Mouse (Mus musculus): ENCODE results near the gene Arrdc2.

The Arrdc2 gene

DNA sequence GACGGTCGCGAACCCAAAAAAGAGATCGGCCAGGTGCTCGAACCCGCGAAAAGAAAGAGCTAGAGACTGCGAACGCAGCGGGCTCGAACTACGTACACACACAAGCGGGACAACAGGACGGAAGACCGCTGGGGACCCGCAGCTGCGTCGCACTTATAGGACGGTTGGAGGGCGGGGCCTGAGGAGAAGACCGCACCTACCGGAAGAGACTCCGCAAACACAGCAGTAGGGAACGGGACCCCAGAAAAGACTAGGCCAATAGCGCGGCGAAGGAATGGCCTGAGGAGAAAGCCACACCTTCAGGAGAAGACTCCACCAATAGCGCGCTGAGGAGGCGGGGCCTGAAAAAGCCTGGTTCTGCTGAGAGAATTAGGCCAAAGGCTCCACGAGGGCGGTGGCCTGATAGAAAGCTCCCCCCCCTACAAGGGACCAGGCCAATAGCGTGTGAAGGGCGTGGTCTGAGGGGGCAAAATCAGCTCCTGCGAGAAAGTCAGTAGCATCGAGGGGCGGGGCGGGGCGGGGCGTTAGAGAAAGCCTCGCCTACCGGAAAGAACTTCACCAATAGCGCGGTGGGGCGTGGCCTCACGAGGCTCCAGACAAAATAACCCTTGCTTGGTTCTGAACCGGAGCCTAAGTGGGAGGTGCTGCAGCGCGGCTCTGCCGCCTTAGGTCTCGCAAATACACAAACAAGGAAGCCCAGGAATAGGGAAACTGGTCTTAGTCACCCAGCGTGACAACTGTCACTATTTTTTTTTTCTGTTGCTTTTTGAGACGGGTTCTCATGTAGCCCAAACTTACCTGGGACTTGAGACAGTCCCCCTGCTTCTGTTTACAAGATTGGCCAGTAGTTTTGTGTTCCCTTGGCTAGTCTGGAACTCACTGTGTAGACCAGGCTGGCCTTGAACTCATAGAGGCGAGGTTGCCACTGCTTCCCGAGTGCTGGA is at the start of gene Arrdc2:
Gene Arrdc2 (minus strand): TSS at position 313 of the 944 bp plus-strand sequence.
- DNase-seq = peak; percentile 93

DNA sequence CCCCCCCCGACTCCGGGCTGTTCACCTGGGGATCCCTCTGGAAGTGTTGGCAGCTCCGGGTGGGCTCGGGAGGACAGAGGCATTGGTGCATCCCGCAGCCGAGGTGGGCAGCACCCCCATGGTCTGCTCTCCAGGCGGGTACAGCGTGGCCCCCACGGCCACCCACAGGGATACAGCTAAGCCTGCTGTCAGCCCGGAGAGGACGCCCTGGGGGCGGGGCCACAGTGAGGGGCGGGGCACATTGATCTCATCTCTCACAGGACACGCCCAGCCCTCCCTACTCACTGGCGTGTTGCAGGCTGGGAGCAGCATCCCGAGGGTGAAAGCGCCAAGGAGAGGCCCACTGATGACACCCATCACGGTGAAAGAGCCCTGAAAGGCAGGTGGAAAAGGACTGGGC is 48.1 kb upstream of the Arrdc2 start:
- DNase-seq = no peak

DNA sequence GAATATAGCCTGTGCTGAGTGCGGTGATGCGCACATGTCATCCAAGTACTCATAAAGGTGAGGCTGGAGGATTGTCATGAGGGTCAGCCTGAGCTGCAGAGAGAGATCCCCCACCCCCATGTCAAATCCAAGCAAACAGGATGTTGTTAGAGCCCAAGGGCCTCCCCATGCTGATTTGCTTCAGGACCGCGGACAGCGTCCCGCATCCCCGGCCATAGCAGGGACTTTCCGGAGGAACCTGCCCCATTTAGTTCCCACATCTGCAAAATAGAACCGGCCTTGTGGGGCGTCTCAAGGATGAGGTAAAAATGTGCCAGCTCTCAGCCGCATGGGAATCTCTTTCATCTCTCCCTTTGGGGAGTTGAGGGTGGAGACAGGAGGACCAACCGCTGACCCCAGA is 46.1 kb upstream of the Arrdc2 start:
- no peak for DNase-seq

DNA sequence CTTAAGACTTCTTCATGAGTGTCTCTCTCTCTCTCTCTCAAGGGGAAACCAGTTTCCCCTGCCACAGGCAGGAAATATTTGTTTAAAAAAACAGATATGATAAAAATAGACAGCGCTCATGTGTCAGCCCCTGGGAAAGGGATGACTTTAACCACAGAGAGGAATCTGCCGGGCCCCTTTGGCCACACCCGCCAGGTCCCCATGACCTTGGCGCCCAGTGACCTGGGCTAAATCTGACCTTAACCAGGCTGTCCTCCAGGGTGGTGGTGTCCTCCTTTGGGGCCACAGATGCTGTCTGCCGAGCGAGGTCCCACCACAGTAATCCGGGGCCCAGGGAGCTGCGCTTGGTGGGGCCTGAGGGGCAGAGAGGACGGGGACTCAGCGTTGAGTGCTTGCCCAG is 45.2 kb upstream of the Arrdc2 start:
- no peak for DNase-seq

DNA sequence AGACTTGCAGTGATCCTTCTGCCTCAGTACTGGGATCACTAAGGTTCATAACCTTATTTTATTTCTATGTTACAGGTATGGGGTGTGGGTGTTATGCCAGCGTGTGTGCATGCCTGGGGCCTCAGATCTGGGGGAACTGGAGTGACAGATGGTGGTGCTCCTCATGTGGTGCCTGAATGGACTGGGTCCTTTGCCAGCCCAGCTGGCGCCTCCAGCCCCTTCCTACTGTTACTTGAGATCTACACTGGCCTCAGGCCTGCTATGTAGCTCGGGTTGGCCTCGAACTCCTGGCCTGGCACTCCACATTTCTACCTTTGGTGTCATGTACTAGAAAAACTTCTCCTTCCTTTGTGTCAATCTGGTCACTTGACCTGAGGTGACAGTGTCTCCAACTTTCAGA is 44.7 kb upstream of the Arrdc2 start:
- DNase-seq = no peak

DNA sequence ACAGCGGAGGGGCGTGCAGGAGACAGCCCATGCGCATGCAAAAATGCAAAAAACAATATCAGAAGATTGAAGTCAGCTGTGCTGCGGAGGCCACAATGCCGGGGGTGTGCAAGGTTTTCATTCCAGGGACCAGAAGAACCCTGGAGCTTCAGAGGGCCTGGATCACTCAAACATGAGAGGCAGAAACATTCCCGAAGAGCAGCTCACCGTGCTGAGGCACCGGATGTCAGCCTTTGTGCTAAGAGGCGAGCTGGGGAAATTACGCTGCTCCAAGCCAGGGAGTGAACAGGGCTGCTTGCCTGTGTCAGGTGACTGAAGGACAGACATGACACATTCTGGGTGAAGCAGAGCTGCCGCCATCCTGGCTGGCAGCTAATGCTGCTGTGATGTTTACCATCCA is 41.0 kb upstream of the Arrdc2 start:
- DNase-seq = no peak

DNA sequence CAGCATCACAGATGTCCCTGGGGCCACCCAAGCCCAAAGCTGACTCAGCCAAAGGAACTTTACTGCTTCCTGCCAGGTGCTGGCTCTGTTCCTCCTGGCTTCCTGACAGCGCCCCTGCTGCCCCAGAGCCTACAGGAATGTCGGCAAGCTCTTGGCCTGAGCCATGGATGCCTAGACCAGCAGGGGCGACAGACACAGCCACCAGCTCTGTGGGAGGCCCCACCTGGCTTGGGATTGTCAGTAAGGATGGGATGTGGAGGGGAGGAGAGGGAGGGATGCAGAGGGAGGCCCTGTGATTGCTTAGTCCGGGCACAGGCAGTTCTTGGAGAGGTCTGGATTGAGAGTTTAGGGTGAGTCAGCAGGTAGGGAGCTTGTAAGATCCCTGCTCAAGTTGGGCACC is 40.6 kb upstream of the Arrdc2 start:
- no peak for DNase-seq

DNA sequence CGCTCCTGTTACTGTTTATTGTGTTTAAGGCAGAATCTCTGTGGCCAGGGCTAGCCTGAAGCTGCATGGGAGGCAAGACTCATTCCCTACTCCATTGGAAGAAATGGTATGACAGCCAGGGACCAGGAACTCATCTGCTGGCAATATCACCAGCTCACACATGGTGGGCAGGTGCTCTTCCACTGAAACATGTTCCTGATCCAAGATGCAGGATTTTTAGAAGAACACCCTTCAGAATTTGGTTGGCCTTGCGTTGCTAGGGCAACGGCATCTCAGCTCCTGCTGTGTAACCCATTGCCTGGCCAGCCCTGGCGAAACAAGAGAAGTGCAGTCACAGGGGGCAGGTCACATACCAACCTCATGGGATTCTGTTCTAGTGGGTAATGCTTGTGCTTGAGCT is 40.0 kb upstream of the Arrdc2 start:
- no peak for DNase-seq

DNA sequence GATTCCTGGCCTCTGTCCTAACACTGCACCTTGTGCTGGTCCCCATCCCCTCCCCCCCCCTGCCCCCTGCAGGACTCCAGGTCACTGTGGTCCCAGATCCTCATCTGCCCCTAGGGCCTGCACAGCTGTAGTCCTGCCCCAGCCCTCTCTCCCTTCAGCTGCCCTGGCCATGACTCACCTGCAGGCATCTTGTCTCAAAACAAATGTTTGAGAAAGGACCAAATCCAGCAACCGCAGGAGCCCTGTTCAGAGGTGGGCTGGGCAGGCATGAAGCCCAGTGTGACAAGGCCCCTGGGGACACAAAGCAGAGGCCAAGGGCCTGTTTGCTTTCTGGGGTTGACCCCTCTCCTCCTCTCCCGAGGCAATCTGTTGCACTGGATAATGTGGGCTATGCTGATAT is 38.7 kb upstream of the Arrdc2 start:
- no peak for DNase-seq

DNA sequence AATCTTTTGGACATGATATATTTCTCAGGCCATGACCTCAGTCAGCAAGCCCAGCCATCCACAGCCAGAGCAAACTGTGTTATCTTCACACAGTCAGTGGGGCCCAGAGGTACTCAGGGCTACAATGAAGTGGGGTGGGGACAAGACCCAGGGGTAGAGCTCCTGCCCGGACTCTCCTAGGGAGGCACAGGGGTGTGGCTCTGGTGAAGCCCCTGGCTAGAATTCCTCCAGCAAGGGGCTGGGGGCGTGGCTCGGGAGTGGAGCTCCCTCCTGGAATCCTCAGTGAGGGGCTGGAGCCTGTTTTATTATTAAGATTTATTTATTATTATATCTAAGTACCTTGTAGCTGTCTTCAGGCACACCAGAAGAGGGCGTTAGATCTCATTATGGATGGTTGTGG is 36.9 kb upstream of the Arrdc2 start:
- no peak for DNase-seq

DNA sequence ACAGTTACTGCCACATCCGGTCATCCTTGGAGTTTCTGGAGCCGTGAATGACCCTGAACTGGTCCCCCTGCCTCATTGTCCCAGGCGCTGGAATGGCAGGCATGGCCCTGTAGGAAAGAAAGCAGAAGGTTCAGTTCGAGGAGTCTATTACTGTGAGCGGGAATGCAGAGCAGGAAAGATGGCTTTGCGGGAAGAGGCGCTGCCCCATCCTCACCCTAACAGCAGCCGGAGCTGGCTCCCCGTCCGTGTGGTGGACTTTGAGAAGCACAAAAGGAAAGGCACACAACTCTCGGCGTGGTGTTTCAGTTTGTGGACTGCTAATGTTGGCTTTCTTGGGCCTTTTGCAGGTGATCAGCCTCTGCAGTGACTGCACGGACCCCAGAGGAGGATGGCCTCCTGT is 34.9 kb upstream of the Arrdc2 start:
- no peak for DNase-seq

DNA sequence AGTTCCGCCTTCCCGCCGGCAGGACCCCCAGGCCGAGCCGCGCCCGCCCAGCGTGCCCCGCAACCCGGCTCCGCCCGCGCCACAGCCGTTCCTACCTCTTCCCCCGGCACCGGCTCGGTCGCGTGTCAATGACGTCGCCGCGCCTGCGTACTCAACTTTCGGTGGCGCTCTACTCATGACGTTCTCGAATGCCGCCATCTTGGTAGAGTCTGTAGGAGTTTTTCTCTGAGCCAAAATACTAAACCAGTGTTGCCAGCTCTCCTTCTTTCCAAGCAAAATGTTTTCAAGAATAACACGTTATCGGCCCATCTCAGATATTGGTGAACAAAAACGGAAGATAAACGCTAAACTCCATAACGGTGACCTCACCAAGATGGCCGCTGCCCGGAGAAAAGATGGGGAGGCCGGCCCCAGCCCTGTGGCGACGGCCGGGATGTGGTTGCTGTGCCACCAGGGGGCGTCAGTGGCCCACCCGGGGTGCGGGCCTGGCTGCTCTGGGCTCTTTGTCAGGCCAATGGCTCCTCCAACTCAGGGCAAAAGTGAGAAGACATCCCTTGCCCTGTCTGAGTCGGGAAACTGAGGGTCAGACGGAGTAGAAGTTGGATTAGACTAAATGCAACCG is 34.0 kb upstream of the Arrdc2 start, which contains the start of gene Ccdc124:
Gene Ccdc124 (minus strand): TSS at position 572 of the 622 bp plus-strand sequence.
- DNase-seq = peak; percentile 96

DNA sequence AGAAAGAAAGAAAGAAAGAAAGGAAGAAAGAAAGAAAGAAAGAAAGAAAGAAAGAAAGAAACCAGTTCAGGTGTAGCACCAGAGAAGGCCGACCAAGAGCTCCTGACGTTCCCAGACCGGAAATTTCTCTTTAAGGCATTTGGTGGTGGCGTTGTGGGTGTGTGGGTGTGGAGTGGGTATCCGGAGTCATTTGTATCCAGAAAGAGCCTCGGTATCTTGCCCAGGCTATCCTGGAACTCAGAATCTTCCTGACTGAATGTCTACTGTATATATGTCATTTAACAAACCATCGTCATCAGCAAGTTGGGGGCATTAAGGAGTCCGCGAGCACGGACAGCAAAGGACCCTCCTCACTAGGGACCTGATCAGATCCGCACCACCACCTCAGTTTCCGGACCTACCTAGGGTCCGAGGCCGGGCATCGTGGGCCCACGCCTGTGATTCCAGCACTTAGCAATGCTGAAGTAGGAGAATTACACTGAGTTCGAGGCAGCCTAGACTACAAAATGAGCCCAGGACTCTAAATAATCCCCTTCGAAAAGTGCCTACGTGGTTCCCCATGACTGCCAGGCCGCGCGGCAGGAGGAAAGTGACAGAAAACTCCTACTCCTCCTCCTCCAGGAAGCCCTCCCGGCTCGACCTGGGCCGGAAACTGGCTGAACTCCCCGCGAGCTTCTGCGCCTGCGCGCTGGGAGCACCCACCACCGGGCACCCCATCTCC is 33.3 kb upstream of the Arrdc2 start:
- DNase-seq = no peak

DNA sequence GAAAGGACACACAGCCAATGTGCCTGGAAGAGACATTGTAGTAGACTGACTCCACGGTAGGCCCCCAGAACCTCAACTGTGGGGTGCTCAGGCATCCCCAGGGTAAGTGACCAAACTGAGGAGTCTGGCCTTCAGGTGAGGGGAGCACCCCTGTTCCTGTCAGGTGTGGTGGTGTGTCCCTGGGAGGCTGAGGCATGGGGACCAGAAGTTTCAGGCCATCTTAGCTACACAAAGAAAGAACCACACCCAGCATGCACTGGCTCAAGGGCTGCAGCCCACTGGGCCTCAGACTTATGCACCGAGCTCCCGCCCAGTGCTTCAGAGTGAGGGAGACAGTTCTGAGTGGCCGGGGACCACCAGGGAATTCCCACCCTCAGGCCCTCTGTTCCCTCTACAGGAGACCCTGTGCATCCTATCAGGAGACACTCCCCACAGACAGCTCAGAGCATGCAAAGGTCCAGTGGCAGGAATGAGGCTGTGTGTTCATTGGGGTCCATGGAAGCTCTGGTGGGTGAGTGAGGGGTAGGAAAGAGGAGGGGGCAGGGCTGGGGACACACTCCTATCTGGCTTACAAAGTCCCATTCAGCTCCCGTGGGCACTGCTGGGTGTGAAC is 31.8 kb upstream of the Arrdc2 start:
- DNase-seq = no peak

DNA sequence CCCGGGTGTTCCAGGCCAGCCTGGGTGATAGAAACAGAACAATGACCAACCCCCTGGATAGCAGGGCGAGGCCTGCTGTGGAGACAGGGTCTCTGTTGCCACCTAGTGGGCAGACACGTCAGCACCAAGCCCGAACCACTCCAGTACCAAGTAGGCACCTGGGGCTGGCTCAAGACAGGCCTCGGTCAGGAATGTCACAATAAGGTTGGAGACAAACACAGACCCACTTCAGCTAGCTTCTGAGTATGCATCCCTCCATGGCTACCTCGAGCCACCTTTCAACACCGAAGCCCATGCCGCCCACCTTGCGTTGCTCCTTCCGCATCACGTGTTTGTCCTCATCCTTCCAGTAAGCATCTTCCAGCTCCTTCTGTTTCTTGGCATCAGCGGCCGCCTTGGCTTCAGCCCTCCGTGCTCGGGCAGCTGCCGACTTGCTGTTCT is 30.1 kb upstream of the Arrdc2 start:
- DNase-seq = peak; percentile 72

DNA sequence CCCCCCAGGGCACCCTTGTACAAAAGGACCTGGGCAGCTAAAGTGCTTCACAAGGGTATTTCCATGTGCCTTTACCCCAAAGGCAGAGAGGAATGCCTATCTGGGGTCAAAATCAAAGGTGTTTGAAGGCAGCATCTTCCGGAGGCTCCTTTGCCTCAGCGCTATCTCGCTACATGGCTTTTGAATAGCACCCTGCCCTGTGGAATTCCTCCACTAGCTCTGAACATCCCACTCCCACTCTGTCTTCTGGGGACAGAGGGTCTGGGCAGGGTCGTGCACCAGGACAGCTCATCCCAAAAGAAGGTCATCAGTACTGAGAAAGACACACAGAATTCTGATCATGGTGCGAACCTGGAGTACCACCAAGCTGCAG is 29.7 kb upstream of the Arrdc2 start:
- no peak for DNase-seq

DNA sequence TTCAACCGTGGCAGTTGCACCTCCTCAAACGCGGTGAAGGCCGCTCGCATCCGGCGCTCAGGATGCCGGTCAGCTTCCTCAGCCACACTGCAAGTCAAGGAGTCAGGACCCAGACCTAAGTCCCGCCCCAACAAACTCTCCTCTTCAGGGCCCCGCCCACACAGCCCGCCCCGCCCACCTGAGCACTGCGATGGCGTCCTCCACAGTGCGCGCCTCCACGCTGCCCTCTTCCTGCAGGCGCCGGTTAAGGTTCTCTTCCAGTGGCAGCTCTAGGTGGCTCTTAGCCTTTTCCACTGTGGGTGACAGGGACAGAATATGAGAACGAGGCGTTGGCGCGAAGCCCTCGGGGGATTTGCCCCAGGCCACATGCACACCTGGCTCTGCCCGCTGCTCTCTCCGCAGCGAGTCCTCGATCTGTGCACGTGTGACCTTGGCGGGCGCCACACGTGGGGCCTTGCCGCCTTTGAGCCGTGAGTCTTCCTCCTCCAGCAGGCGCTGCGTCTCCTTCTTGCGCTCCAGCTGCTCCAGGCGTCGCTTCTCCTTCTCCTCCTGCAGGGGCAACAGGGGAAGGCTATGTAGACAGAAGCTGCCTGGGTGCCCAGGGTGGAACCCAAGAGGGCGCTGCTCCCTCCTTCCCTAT is 29.2 kb upstream of the Arrdc2 start:
- DNase-seq = no peak

DNA sequence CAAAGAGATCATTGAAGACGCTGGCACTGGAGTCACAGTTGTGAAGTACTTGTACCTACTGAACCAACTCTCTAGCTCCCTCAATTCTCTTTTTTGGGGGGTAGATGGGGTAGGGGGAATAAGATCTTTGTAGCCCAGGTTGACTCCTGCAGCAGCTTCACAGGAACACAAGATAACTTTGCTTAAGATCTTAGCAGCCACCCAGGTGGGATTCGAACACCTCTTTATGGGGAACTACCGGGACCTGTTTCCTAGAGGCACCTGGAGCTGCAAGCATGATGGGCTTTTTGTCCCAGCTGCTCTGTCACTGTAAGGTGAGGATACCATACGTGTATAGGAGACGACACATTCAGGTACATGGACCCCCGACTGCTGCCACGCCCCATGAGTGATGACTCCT is 27.0 kb upstream of the Arrdc2 start:
- no peak for DNase-seq

DNA sequence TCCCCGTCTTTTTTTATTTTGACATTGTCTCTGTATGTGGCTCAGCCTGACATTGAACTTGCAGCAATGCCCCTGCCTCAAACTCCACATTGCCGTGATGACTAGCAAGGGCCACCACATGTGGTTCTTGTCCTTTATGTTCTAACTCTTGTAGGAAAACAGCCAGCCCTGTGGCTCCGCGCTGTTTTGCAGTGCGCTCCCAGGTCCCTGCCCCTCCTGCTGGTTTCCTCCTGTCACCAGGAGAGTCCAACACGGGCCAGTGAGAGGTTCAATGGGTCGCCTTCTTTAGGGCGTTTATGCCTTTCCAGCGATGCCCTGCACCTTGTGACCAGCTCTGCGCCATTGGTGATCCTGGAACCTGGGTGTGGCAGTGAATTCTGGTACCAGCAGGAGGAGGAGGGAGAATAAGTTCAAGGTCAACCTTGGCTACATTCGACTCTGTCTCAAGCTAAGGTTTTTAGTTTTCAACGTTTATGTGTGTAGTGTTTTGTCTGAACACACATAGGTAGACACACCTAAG is 26.5 kb upstream of the Arrdc2 start:
- DNase-seq = peak; percentile 40

DNA sequence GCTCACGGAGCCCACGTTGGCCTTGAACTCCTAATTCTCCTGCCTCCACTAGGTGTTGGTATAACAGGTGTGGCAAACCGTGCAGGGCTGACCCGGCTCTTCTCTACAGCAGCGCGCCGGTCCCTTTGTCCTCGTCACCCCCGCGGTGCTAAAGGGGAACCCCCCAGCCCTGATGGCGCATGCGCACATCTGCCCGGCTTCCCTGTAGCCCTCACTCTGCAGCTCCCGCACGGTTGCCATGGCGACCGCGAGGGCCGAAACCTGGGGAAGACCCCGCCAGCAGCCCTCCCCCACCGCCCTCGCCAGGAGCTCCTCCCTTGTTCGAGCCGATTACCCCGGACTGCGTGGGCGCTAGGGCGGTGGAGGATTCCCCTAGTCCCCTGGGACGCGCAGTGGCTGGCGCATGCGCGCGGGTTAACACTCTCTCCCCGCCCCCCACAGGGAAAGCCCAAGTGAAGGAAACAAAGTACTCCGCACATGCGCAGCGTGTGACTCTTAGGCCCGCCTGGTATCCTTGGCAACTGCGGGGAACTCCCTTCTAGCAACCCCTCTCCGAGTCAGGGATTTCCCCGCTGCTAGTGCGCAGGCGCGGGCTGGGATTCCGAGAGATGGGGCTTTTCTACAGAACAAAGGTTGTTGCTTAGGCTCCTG is 26.0 kb upstream of the Arrdc2 start:
- DNase-seq = peak; percentile 99

DNA sequence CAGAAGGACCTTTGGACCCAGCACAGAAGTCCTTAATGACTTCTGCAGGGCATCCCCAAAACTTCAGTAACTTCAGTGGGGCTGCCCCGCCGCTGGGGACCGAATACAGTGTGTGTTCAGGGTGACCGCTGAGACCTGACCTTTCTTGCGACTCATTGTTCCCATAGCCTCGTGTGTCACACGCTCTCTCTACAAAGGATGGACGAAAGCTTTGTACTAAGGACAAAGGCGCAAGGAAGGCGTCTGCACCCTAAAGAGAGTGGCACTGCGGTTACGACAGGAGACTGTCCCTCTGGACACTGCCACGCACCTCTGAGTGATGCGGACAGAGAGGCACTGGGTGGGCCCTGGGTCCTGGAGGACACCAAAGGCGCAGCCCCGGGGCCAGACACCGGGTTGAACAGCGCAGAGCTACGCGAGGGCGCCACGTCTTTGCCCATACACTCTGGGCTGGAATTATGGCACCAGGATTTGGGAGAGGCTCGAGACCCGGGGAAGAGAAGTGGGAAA is 25.2 kb upstream of the Arrdc2 start:
- DNase-seq = peak; percentile 49

Measured in right cerebral cortex, postnatal 4 days (tissue).